Mouse (Mus musculus) spleen, adult 2 months (tissue): Measurements from ENCODE around the gene Tbc1d32.

ENCODE experiments used
- CTCF ChIP-seq: fragments of 200-500 bp; IDR thresholded peaks from 2 replicates; pipeline ENCODE4 v1.5.1; 2011; ENCODE audit warnings: mild to moderate bottlenecking, inconsistent platforms; ENCODE audit not compliant: insufficient read depth, insufficient read length, insufficient replicate concordance; ENCODE audit errors: extremely low read depth
- POLR2A ChIP-seq: fragments of 200-500 bp; IDR thresholded peaks from 2 replicates; pipeline ENCODE4 v1.6.1; 2011; ENCODE audit warnings: low read depth, low read length, inconsistent platforms

- TF ChIP-seq POLR2A (no peak), CTCF (no peak)
These were observed 46.8 kb downstream of the Tbc1d32 start for GRCm38 (mm10) chr10:56181727-56182126.
